Mouse (Mus musculus): ENCODE results near the gene Selenoo.

DNA sequence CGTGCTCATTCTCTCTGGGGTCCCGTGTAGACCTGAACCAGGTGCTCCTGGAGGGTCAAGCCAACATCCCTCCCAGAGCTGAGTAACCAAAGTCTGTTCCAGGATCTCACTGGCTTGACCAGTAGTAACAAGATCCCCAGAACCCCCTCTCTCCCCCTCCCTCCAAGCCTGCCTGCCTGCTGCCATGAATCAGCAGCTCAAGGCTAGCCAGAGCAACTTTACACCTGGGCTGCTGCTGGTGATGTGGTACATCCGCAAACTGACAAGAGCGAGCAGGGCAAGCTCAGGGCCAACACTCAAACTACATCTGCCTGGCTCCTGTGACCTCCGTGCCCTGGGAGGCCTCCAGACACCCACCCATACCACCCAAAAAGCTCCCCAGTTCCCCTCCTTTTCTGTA lies 52.6 kb downstream of the Selenoo start:
- TF ChIP-seq EP300 (optimal IDR thresholded peaks at IDR 0.05) (no peak), CTCF (IDR thresholded peaks at IDR 0.05; ENCODE audit: low read depth) (no peak)

All from stomach, postnatal 0 days (tissue).